ENCODE assay signal across 9 mouse cellular contexts in the genomic region with DNA sequence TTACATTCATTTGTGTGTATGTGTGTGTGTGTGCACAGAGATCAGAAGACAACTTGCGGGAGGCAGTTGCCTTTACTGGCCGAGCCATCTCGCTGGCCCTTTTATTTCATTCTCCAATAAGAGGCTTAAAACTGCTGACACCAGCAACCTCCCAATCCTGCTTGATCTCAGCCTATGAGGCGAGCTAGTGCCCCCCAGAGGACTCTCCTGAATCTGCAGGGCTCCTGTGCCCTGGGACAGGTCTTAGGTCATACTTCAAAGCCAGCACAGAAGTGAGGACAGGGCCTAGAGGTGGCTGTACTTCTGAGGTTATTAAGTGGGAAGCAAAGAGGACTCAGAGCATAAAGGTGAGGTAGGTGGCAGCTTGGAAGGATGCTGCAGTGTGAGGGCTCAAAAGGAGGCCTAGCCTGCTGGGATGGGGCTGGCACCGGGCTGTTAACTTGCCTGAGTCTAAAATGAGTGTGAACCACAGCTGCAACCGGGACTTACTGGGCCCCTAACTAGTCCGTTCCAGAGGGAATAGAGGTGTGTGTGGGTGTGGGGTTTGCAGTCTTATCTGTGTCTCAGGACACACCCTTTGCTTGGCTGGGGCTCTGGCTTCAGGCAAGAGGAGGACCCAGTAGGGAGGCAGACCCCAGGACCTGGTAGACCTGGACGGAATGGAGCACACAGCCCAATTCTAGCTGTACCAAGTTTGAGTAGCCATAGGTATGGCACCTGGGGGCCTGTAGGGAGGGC. TPM values are rescaled to one million over a fixed set of nuclear protein-coding genes. Genes with fewer than 3 reads are reported as not detected.
DNase-seq lines count a peak whose midpoint lies in the region; ATAC-seq lines count a peak whose summit lies in the region.
"Had no signal": no experiment of that assay in that cellular context is flagged by ENCODE, and none has a peak within 500 bp of the region (broad histone marks: within the 10 kb centered on the region; RNA-seq: fewer than 3 reads in every experiment).

No protein-coding gene starts in this region.

- no peak for ATAC-seq in cerebellum, adult (ENCODE audit: insufficient number of reproducible peaks, low FRiP score, low TSS enrichment)
- ATAC-seq in liver, embryonic 15.5 days (ENCODE audit: insufficient read depth), result peak; percentile 83
- ATAC-seq in stomach, embryonic 15.5 days (ENCODE audit: insufficient read depth, low FRiP score, low read depth), result peak; percentile 68; the same call in 1 of the 2 replicates

- no peaks in the 10 kb centered on the region for H3K27me3 ChIP-seq in liver, embryonic 15.5 days
- no peaks in the 10 kb centered on the region for H3K27me3 ChIP-seq in stomach, embryonic 15.5 days (replicated peaks)
- H3K27me3 ChIP-seq: hindbrain, embryonic 15.5 days had no signal

- H3K9me3 ChIP-seq in liver, embryonic 15.5 days (replicated peaks), result no peaks in the 10 kb centered on the region
- H3K9me3 ChIP-seq in stomach, embryonic 15.5 days, result no peaks in the 10 kb centered on the region
- H3K9me3 ChIP-seq: hindbrain, embryonic 15.5 days had no signal

- peak overlapping the region; percentile 74 for H3K27ac ChIP-seq in liver, embryonic 15.5 days (replicated peaks)
- no peak overlapping the region for H3K27ac ChIP-seq in stomach, embryonic 15.5 days
- H3K27ac ChIP-seq: hindbrain, embryonic 15.5 days had no signal

- H3K4me2 ChIP-seq in liver, embryonic 15.5 days, result peak overlapping the region; percentile 56
- H3K4me2 ChIP-seq in stomach, embryonic 15.5 days, result no peak overlapping the region
- H3K4me2 ChIP-seq: hindbrain, embryonic 15.5 days had no signal

- peak; percentile 26 to 52 for DNase-seq in cerebellum, postnatal 14 days
- peak; percentile 38 to 58 for DNase-seq in urinary bladder, postnatal 36 days (ENCODE audit: low spot score in 2 of 2)
- no peak for DNase-seq in urinary bladder, adult 18-20 months (ENCODE audit: low spot score in 2 of 2)
- peak; percentile 28 to 48 for DNase-seq in heart, adult 9 months (ENCODE audit: low spot score in 2 of 2)
- DNase-seq in left cerebral cortex, adult 9 months (ENCODE audit: low spot score in 2 of 2), result no peak

- H3K9ac ChIP-seq in liver, embryonic 15.5 days, result peak overlapping the region; percentile 35; the same call in 1 of the 2 replicates
- no peak overlapping the region for H3K9ac ChIP-seq in stomach, embryonic 15.5 days
- H3K9ac ChIP-seq: hindbrain, embryonic 15.5 days had no signal

- H3K4me1 ChIP-seq in liver, embryonic 15.5 days (replicated peaks), result peaks cover 21% of the 10 kb centered on the region
- H3K4me1 ChIP-seq in stomach, embryonic 15.5 days, result no peaks in the 10 kb centered on the region
- H3K4me1 ChIP-seq: hindbrain, embryonic 15.5 days had no signal

- WGBS in liver, embryonic 15.5 days (ENCODE audit: insufficient replicate concordance), result 57% methylated on average over 8 of the region's 8 CpGs
- 71% methylated on average over 8 of the region's 8 CpGs for WGBS in stomach, embryonic 15.5 days

- H3K36me3 ChIP-seq in liver, embryonic 15.5 days (replicated peaks), result peaks cover 99% of the 10 kb centered on the region
- peaks cover 58% of the 10 kb centered on the region for H3K36me3 ChIP-seq in stomach, embryonic 15.5 days

- H3K4me3 ChIP-seq in liver, embryonic 15.5 days (replicated peaks), result peak overlapping the region; percentile 10; the same call in 1 of the 2 replicates
- H3K4me3 ChIP-seq in stomach, embryonic 15.5 days (replicated peaks), result no peak overlapping the region
- H3K4me3 ChIP-seq: hindbrain, embryonic 15.5 days had no signal

RNA-seq across cellular contexts. Expression of gene Ttll12, which starts 11.4 kb away (rescaled TPM):
- polyA plus RNA-seq in liver, embryonic 15.5 days (2015; fragmentation: Nextera tagmentation; extraction: Ambion mirVana), result 35.6 and 38.5 TPM in 2 replicates
- 30.6 and 33.6 TPM in 2 replicates for polyA plus RNA-seq in stomach, embryonic 15.5 days (2015; fragmentation: Nextera tagmentation; extraction: Ambion mirVana)

RNA-seq across cellular contexts. Expression of gene Mcat, which starts 20.0 kb away (rescaled TPM):
- 15.4 and 16.8 TPM in 2 replicates for polyA plus RNA-seq in liver, embryonic 15.5 days (2015; fragmentation: Nextera tagmentation; extraction: Ambion mirVana)
- polyA plus RNA-seq in stomach, embryonic 15.5 days (2015; fragmentation: Nextera tagmentation; extraction: Ambion mirVana), result 33.6 and 35.4 TPM in 2 replicates

RNA-seq across cellular contexts. Expression of gene Tspo, which starts 20.2 kb away (rescaled TPM):
- polyA plus RNA-seq in liver, embryonic 15.5 days (2015; fragmentation: Nextera tagmentation; extraction: Ambion mirVana), result 202 and 217 TPM in 2 replicates
- 94.5 and 118 TPM in 2 replicates for polyA plus RNA-seq in stomach, embryonic 15.5 days (2015; fragmentation: Nextera tagmentation; extraction: Ambion mirVana)

RNA-seq across cellular contexts. Expression of gene Bik, which starts 56.9 kb away (rescaled TPM):
- 1.9 and 2.2 TPM in 2 replicates for polyA plus RNA-seq in liver, embryonic 15.5 days (2015; fragmentation: Nextera tagmentation; extraction: Ambion mirVana)
- 5.8 TPM in 2 replicates for polyA plus RNA-seq in stomach, embryonic 15.5 days (2015; fragmentation: Nextera tagmentation; extraction: Ambion mirVana)

Comparison
In these comparisons a context has a peak if more than half of its experiments do, and no peak if none do; other contexts are left out.
1. DNase-seq: peak in cerebellum, postnatal 14 days (2 of 2), urinary bladder, postnatal 36 days (2 of 2) and heart, adult 9 months (2 of 2); none in urinary bladder, adult 18-20 months (0 of 2) and left cerebral cortex, adult 9 months (0 of 2).